Mouse (Mus musculus): Measurements from ENCODE around the gene Zfp367. TPM values are rescaled to one million over a fixed set of nuclear protein-coding genes. Genes with fewer than 3 reads are reported as not detected.

The Zfp367 gene
- polyA plus RNA-seq (2016; fragmentation: Nextera tagmentation; extraction: Ambion mirVana) = 11.2 and 12.6 TPM in 2 replicates

- no peaks in the 10 kb centered on the region for H3K9me3 ChIP-seq (replicated peaks)
- H3K36me3 ChIP-seq = 0 out of 2 replicates have a peak, but pooled peaks cover 4% of the 10 kb centered on the region
- no peaks in the 10 kb centered on the region for H3K27me3 ChIP-seq (ENCODE audit: low read depth, poor library complexity, severe bottlenecking)
- peak within 1 kb of the TSS; percentile 96 for H3K4me3 ChIP-seq
- peak; percentile 99 for DNase-seq (ENCODE audit: low spot score)
- peaks cover 39% of the 10 kb centered on the region for H3K4me1 ChIP-seq
- H3K27ac ChIP-seq = peak within 1 kb of the TSS; percentile 95
- under 1% methylated on average over 56 of the region's 56 CpGs for WGBS
These were observed at the start of gene Zfp367 for GRCm38 (mm10) chr13:64153083-64153682. Zfp367 (minus strand) TSS chr13:64153202.

- no peaks in the 10 kb centered on the region for H3K9me3 ChIP-seq (replicated peaks)
- no peaks in the 10 kb centered on the region for H3K27me3 ChIP-seq (ENCODE audit: low read depth, poor library complexity, severe bottlenecking)
- no peak for DNase-seq (ENCODE audit: low spot score)
- H3K4me1 ChIP-seq = peaks cover 23% of the 10 kb centered on the region
- peaks cover 44% of the 10 kb centered on the region for H3K36me3 ChIP-seq
- no peak overlapping the region for H3K27ac ChIP-seq
- WGBS = 96% methylated on average over 4 of the region's 4 CpGs
- no peak overlapping the region for H3K4me3 ChIP-seq
These were observed 47.9 kb upstream of the Zfp367 start for GRCm38 (mm10) chr13:64200911-64201310.

- Histone ChIP-seq H3K4me3 (no peak overlapping the region), H3K27ac (no peak overlapping the region), H3K9me3 (replicated peaks) (no peaks in the 10 kb centered on the region), H3K27me3 (ENCODE audit: low read depth, poor library complexity, severe bottlenecking) (no peaks in the 10 kb centered on the region), H3K4me1 (peaks cover 12% of the 10 kb centered on the region; the same call in 1 of the 2 replicates), H3K36me3 (peaks cover 54% of the 10 kb centered on the region)
- 95% methylated on average over 4 of the region's 4 CpGs for WGBS
- no peak for DNase-seq (ENCODE audit: low spot score)
These were observed 45.3 kb upstream of the Zfp367 start for GRCm38 (mm10) chr13:64198310-64198709.

GRCm38 (mm10) chr13:64197899-64198298 is 44.9 kb upstream of the Zfp367 start:
- H3K27me3 ChIP-seq (ENCODE audit: low read depth, poor library complexity, severe bottlenecking) = no peaks in the 10 kb centered on the region
- WGBS = 91% methylated on average over 6 of the region's 6 CpGs
- no peaks in the 10 kb centered on the region for H3K9me3 ChIP-seq (replicated peaks)
- H3K4me3 ChIP-seq = no peak overlapping the region
- DNase-seq (ENCODE audit: low spot score) = no peak
- H3K27ac ChIP-seq = no peak overlapping the region
- peaks cover 12% of the 10 kb centered on the region; the same call in 1 of the 2 replicates for H3K4me1 ChIP-seq
- peaks cover 56% of the 10 kb centered on the region for H3K36me3 ChIP-seq

- DNase-seq (ENCODE audit: low spot score) = no peak
- H3K9me3 ChIP-seq (replicated peaks) = no peaks in the 10 kb centered on the region
- H3K27ac ChIP-seq = no peak overlapping the region
- H3K27me3 ChIP-seq (ENCODE audit: low read depth, poor library complexity, severe bottlenecking) = no peaks in the 10 kb centered on the region
- peaks cover 38% of the 10 kb centered on the region for H3K36me3 ChIP-seq
- H3K4me1 ChIP-seq = no peaks in the 10 kb centered on the region
- no peak overlapping the region for H3K4me3 ChIP-seq
These were observed 34.1 kb upstream of the Zfp367 start for GRCm38 (mm10) chr13:64187065-64187464.

- DNase-seq (ENCODE audit: low spot score) = no peak
- H3K4me1 ChIP-seq = no peaks in the 10 kb centered on the region
- H3K36me3 ChIP-seq = peaks cover 35% of the 10 kb centered on the region
- no peak overlapping the region for H3K4me3 ChIP-seq
- H3K27me3 ChIP-seq (ENCODE audit: low read depth, poor library complexity, severe bottlenecking) = no peaks in the 10 kb centered on the region
- no peak overlapping the region for H3K27ac ChIP-seq
- no peaks in the 10 kb centered on the region for H3K9me3 ChIP-seq (replicated peaks)
- 94% methylated on average over 4 of the region's 4 CpGs for WGBS
These were observed 33.5 kb upstream of the Zfp367 start for GRCm38 (mm10) chr13:64186516-64186915.

- DNase-seq (ENCODE audit: low spot score) = no peak
- Histone ChIP-seq H3K4me1 (no peaks in the 10 kb centered on the region), H3K36me3 (peaks cover 30% of the 10 kb centered on the region), H3K27me3 (ENCODE audit: low read depth, poor library complexity, severe bottlenecking) (no peaks in the 10 kb centered on the region), H3K27ac (no peak overlapping the region), H3K4me3 (no peak overlapping the region), H3K9me3 (replicated peaks) (no peaks in the 10 kb centered on the region)
- 93% methylated on average over 9 of the region's 9 CpGs for WGBS
These were observed 32.6 kb upstream of the Zfp367 start for GRCm38 (mm10) chr13:64185586-64185985.

- no peaks in the 10 kb centered on the region for H3K4me1 ChIP-seq
- no peak overlapping the region for H3K27ac ChIP-seq
- peaks cover 32% of the 10 kb centered on the region for H3K36me3 ChIP-seq
- 88% methylated on average over 7 of the region's 7 CpGs for WGBS
- no peak overlapping the region for H3K4me3 ChIP-seq
- no peak for DNase-seq (ENCODE audit: low spot score)
- no peaks in the 10 kb centered on the region for H3K9me3 ChIP-seq (replicated peaks)
- no peaks in the 10 kb centered on the region for H3K27me3 ChIP-seq (ENCODE audit: low read depth, poor library complexity, severe bottlenecking)
These were observed 32.2 kb upstream of the Zfp367 start for GRCm38 (mm10) chr13:64185176-64185575.

GRCm38 (mm10) chr13:64184361-64184760 is 31.4 kb upstream of the Zfp367 start:
- no peaks in the 10 kb centered on the region for H3K4me1 ChIP-seq
- no peak for DNase-seq (ENCODE audit: low spot score)
- 88% methylated on average over 10 of the region's 10 CpGs for WGBS
- no peak overlapping the region for H3K27ac ChIP-seq
- no peaks in the 10 kb centered on the region for H3K27me3 ChIP-seq (ENCODE audit: low read depth, poor library complexity, severe bottlenecking)
- H3K9me3 ChIP-seq (replicated peaks) = no peaks in the 10 kb centered on the region
- peaks cover 28% of the 10 kb centered on the region for H3K36me3 ChIP-seq
- no peak overlapping the region for H3K4me3 ChIP-seq

- WGBS = 85% methylated on average over 4 of the region's 4 CpGs
- DNase-seq (ENCODE audit: low spot score) = no peak
- H3K27me3 ChIP-seq (ENCODE audit: low read depth, poor library complexity, severe bottlenecking) = no peaks in the 10 kb centered on the region
- peaks cover 27% of the 10 kb centered on the region for H3K36me3 ChIP-seq
- H3K9me3 ChIP-seq (replicated peaks) = no peaks in the 10 kb centered on the region
- no peak overlapping the region for H3K4me3 ChIP-seq
- H3K27ac ChIP-seq = no peak overlapping the region
- no peaks in the 10 kb centered on the region for H3K4me1 ChIP-seq
These were observed 30.6 kb upstream of the Zfp367 start for GRCm38 (mm10) chr13:64183583-64183982.

- H3K4me1 ChIP-seq = no peaks in the 10 kb centered on the region
- WGBS = 85% methylated on average over 2 of the region's 2 CpGs
- H3K4me3 ChIP-seq = no peak overlapping the region
- no peaks in the 10 kb centered on the region for H3K9me3 ChIP-seq (replicated peaks)
- DNase-seq (ENCODE audit: low spot score) = no peak
- peaks cover 30% of the 10 kb centered on the region for H3K36me3 ChIP-seq
- H3K27ac ChIP-seq = no peak overlapping the region
- H3K27me3 ChIP-seq (ENCODE audit: low read depth, poor library complexity, severe bottlenecking) = no peaks in the 10 kb centered on the region
These were observed 29.1 kb upstream of the Zfp367 start for GRCm38 (mm10) chr13:64182091-64182490.

- Histone ChIP-seq H3K4me1 (no peaks in the 10 kb centered on the region), H3K27ac (no peak overlapping the region), H3K9me3 (replicated peaks) (no peaks in the 10 kb centered on the region), H3K27me3 (ENCODE audit: low read depth, poor library complexity, severe bottlenecking) (no peaks in the 10 kb centered on the region), H3K36me3 (peaks cover 30% of the 10 kb centered on the region), H3K4me3 (no peak overlapping the region)
- DNase-seq (ENCODE audit: low spot score) = no peak
- 84% methylated on average over 3 of the region's 3 CpGs for WGBS
These were observed 27.9 kb upstream of the Zfp367 start for GRCm38 (mm10) chr13:64180888-64181287.

- 84% methylated on average over 4 of the region's 4 CpGs for WGBS
- no peak overlapping the region for H3K27ac ChIP-seq
- peaks cover 27% of the 10 kb centered on the region for H3K36me3 ChIP-seq
- no peaks in the 10 kb centered on the region for H3K4me1 ChIP-seq
- DNase-seq (ENCODE audit: low spot score) = no peak
- H3K27me3 ChIP-seq (ENCODE audit: low read depth, poor library complexity, severe bottlenecking) = no peaks in the 10 kb centered on the region
- H3K9me3 ChIP-seq (replicated peaks) = no peaks in the 10 kb centered on the region
- H3K4me3 ChIP-seq = no peak overlapping the region
These were observed 27.3 kb upstream of the Zfp367 start for GRCm38 (mm10) chr13:64180300-64180699.

Data from limb, embryonic 10.5 days (tissue).